Mouse (Mus musculus): Measurements from ENCODE around the gene Caskin1. TPM values are rescaled to one million over a fixed set of nuclear protein-coding genes. Genes with fewer than 3 reads are reported as not detected.
A peak's percentile ranks its signal among the peaks of the same experiment; 100 is the strongest.

The Caskin1 gene
- polyA plus RNA-seq, 1 experiment, result 0.34 TPM

DNA sequence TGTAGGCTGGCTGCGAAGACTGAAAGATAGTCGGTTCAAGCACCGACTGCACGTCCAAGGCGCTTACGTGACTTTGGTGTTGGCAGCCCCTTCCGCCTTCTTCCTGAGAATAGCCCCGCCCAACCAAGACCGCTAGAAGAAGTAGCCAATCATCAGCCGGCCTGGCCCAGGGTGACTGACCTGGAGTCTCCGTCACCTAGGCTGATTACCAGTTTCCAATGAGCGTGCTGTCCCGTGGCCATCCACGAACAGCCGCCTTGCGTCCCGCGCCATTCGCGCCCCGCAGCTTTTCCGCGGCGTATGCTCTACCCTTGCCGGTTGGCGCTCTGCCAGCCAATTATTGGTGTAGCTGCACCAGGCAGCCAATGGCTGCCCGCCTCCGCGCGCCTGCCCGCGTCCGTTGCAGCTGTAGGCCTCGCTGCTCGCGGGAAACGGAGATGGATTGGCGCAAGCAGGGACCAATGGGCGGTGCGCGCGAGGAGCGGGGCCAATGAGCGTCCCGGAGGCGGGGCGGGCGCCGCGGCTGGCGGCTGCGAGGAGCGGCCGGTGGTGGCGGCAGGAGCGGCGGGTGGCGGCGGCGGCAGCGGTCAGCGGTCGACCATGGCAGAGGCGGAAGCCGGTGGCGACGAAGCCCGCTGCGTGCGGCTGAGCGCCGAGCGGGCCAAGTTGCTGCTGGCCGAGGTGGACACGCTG, 18.3 kb upstream of the Caskin1 start, which contains the start of the genes E4f1 and Pgp:
Gene E4f1, minus strand, starts transcription at position 404 of the 693 bp plus-strand sequence.
Gene Pgp, plus strand, starts transcription at position 483 of the 693 bp plus-strand sequence.
- Histone ChIP-seq H3K27ac (ENCODE audit: insufficient read depth, low read depth, low read length) (peak within 1 kb of the TSS; percentile 69), H3K4me1 (ENCODE audit: control insufficient read depth, insufficient read depth, low read length) (peaks cover 14% of the 10 kb centered on the region), H3K4me3 (ENCODE audit: insufficient read depth, low read length) (peak within 1 kb of the TSS; percentile 78)
- no peak for TF ChIP-seq CTCF (IDR thresholded peaks at IDR 0.05; ENCODE audit: low read depth, low read length)
- no peak for TF ChIP-seq POLR2A (IDR thresholded peaks at IDR 0.05; ENCODE audit: borderline replicate concordance, low read depth, low read length)

DNA sequence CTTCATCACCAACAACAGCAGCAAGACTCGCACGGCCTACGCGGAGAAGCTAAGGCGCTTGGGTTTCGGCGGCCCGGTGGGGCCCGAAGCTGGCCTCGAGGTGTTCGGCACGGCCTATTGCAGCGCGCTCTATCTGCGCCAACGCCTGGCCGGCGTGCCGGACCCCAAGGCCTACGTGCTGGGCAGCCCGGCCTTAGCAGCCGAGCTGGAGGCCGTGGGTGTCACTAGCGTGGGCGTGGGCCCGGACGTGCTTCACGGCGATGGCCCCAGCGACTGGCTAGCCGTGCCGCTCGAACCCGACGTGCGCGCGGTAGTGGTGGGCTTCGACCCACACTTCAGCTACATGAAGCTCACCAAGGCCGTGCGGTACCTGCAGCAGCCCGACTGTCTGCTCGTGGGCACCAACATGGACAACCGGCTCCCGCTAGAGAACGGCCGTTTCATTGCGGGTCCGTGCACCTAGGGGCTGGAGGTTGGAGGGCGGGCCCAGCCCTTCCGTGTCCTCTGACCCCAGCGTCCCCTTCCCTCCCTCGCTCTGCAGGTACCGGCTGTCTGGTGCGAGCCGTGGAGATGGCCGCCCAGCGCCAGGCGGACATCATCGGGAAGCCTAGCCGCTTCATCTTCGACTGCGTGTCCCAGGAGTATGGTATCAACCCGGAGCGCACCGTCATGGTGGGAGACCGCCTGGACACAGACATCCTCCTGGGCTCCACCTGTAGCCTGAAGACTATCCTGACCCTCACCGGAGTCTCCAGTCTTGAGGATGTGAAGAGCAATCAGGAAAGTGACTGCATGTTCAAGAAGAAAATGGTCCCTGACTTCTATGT, 17.5 kb upstream of the Caskin1 start:
- Histone ChIP-seq H3K4me1 (ENCODE audit: control insufficient read depth, insufficient read depth, low read length) (peaks cover 14% of the 10 kb centered on the region), H3K27ac (ENCODE audit: insufficient read depth, low read depth, low read length) (peak overlapping the region; percentile 22; the same call in 1 of the 2 replicates), H3K4me3 (ENCODE audit: insufficient read depth, low read length) (peak overlapping the region; percentile 78)
- TF ChIP-seq POLR2A (IDR thresholded peaks at IDR 0.05; ENCODE audit: borderline replicate concordance, low read depth, low read length), result no peak

DNA sequence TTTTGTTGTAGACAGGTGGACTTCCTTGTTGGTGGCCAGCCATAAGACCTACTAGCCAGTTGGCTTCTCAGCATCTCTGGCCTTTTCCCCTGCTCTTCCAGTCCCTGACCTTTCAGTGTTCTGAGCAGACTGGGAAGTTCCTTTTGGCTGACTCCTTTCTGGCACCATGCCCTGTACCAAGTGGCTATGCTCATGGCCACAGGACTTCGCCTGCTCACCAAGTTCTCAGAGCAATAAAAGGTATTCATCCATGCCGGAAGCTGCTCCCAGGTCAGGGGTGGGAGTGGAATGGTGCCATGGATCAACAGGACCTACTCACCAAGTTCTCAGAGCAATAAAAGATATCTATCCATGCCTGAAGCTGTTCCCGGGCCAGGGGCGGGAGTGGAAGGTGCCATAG, 15.9 kb upstream of the Caskin1 start:
- no peak overlapping the region for H3K27ac ChIP-seq (ENCODE audit: insufficient read depth, low read depth, low read length)

DNA sequence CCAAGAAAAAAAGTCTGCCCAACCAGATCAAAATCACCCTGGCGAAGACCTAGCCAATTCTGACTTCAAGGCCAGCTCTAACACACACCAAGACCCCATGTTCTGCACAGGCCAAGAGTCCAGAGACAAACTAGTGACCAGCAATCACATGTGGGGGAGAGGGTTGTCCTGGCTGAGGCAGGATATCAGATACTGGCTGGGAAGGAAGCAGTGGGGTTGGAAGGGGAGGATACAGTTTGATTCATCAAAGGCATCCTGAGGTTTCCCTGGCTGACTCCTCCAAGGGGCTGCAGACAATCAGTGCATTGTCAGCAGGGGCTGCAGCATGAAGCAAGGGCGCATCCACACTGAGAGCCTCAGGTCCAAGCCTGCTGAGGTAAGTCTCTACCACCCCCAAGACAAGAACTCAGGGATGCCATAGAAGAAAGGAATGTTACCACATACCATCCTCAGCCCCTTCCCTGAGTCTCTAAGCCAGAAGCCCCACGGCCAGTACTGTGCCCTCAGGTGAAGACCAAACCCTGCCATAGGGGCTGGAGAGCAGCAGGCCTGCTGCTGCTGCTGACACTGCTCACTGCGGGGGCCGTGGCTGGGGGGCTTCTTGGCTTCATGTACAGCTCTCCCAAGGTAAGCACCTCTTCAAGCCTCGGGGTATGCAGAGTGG, 14.7 kb upstream of the Caskin1 start, which contains the start of gene Bricd5:
Gene Bricd5, plus strand, starts transcription at position 273 of the 664 bp plus-strand sequence.
- no peak within 1 kb of the TSS for H3K4me3 ChIP-seq (ENCODE audit: insufficient read depth, low read length)
- H3K27ac ChIP-seq (ENCODE audit: insufficient read depth, low read depth, low read length), result no peak within 1 kb of the TSS
- no peak for TF ChIP-seq CTCF (IDR thresholded peaks at IDR 0.05; ENCODE audit: low read depth, low read length)
- no peak for TF ChIP-seq POLR2A (IDR thresholded peaks at IDR 0.05; ENCODE audit: borderline replicate concordance, low read depth, low read length)
- peaks cover 23% of the 10 kb centered on the region for H3K4me1 ChIP-seq (ENCODE audit: control insufficient read depth, insufficient read depth, low read length)

More for the DNA sequence above, 15.9 kb upstream of the Caskin1 start:
- Histone ChIP-seq H3K4me1 (ENCODE audit: control insufficient read depth, insufficient read depth, low read length) (peaks cover 15% of the 10 kb centered on the region), H3K4me3 (ENCODE audit: insufficient read depth, low read length) (no peak overlapping the region)
- TF ChIP-seq CTCF (IDR thresholded peaks at IDR 0.05; ENCODE audit: low read depth, low read length) (no peak), POLR2A (IDR thresholded peaks at IDR 0.05; ENCODE audit: borderline replicate concordance, low read depth, low read length) (no peak)

DNA sequence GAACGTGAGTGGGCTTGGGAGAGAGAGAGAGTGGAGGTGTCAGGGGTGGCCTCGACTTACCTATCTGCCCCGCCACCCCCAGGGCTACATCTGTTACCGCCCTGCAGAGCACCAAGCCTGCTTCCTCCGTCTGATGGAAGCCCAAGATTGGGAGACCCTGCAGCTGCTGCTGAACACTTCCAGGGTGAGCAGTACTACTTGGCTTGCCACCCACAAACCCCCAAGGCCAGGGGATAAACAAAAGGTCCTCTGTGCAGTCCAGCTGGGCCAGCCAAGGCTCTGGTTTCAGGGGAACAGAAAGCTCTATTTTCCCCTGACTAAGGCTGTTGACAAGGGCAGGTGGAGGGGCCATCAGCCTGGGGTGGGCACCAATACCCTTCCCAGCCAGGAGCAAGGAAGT, 13.8 kb upstream of the Caskin1 start:
- no peak for TF ChIP-seq CTCF (IDR thresholded peaks at IDR 0.05; ENCODE audit: low read depth, low read length)
- no peak for TF ChIP-seq POLR2A (IDR thresholded peaks at IDR 0.05; ENCODE audit: borderline replicate concordance, low read depth, low read length)
- Histone ChIP-seq H3K4me3 (ENCODE audit: insufficient read depth, low read length) (no peak overlapping the region), H3K27ac (ENCODE audit: insufficient read depth, low read depth, low read length) (no peak overlapping the region), H3K4me1 (ENCODE audit: control insufficient read depth, insufficient read depth, low read length) (peaks cover 23% of the 10 kb centered on the region)

DNA sequence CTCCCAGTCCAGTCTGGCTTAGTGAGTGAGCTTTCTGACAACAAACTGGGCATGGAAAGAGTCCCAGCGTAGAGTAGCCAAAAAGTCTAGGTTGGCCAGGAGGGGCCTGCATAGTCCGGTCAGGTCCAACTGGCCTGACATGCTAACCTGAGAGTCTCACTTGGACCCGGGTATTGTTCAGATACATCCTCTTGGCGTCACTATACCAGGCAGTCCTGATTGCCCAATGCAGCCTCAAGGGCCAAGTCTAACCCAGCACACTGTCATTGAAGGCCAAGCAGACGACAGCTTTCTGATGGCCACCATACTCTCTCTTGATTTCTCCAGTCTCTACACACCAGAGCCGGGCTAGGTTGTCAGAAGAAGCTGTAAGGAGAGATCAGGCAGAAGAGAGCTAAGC, 12.8 kb upstream of the Caskin1 start:
- no peak overlapping the region for H3K27ac ChIP-seq (ENCODE audit: insufficient read depth, low read depth, low read length)
- TF ChIP-seq POLR2A (IDR thresholded peaks at IDR 0.05; ENCODE audit: borderline replicate concordance, low read depth, low read length) (no peak), CTCF (IDR thresholded peaks at IDR 0.05; ENCODE audit: low read depth, low read length) (no peak)
- no peak overlapping the region for H3K4me3 ChIP-seq (ENCODE audit: insufficient read depth, low read length)
- peaks cover 32% of the 10 kb centered on the region for H3K4me1 ChIP-seq (ENCODE audit: control insufficient read depth, insufficient read depth, low read length)

DNA sequence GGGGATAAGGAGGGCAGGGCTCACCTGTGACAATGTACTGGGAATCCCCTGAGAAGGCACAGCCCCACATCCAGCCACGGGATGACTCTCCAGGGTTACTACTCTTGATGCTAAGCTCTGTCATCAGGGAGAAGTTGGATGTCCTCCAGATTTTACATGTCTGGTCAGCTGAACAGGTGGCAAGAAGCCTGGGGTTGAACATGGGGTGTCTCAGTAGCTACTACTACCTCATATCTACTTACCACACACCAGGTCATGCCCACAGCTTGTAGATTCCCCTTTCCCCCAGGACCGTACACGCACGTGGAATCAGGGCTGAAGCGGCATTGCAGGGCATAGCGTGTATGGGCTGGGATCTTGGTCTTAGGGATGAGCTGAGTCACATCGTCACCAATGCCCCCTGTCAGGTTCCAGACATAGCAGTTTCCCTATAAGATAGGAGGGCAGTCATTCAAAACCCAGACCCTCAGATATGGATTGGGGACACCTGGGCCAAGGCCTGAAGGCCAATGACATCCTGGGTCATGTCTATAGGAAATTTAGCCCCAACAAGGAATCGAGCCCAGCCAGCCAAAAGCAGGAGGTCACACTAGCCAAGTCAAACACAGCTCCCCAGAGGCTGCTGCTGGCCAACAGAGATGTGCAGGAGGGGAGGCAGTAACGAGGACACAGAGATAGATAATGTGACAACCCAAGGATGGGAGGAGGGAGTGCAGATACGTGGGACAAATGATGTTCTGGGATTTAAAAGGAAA, 12.2 kb upstream of the Caskin1 start:
- Histone ChIP-seq H3K4me1 (ENCODE audit: control insufficient read depth, insufficient read depth, low read length) (peaks cover 33% of the 10 kb centered on the region), H3K27ac (ENCODE audit: insufficient read depth, low read depth, low read length) (no peak overlapping the region), H3K4me3 (ENCODE audit: insufficient read depth, low read length) (no peak overlapping the region)
- no peak for TF ChIP-seq CTCF (IDR thresholded peaks at IDR 0.05; ENCODE audit: low read depth, low read length)
- no peak for TF ChIP-seq POLR2A (IDR thresholded peaks at IDR 0.05; ENCODE audit: borderline replicate concordance, low read depth, low read length)

DNA sequence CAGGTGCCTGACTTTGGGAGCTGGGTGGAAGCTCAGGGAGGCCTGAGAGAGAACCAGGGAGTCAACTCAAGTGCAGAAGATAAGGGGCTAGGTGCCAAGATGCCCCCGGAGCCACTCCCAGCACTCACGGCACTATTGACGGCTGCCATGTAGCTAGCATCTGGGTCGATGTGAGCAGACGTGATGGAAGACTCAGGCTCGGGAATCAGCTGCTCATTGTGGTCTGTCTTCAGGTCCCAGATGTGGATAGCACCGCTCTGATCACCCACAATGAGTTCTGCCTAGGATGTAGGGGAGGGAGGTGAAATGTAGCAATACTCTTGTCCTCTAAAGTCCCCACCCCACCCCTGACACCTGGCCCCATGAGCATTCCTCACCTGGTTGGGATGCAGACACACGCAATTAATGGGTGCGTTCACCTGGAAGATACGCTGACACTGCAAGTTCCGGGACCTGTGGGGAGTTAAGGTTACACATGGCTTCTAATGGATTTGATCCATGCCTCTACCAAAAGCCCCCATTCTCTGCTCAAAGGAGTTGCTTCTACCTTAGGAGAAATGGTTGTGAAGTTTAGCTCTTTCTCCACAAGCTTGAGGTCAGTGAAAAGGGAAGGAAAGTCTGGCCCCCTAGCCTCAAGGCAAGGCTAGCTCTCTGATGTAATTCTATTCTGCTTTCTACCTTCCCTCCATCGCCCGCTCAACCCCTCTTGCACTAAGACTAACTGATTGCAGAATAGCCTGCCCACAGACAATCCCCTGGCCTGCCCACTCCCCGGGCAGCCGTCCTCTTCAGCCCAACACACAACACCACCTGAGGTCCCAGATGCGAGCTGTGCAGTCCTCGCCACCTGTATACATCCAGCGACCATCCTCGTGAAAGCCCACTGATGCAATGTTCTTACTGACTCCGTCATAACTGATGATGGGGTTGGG, 11.1 kb upstream of the Caskin1 start:
- Histone ChIP-seq H3K4me1 (ENCODE audit: control insufficient read depth, insufficient read depth, low read length) (peaks cover 25% of the 10 kb centered on the region), H3K4me3 (ENCODE audit: insufficient read depth, low read length) (no peak overlapping the region), H3K27ac (ENCODE audit: insufficient read depth, low read depth, low read length) (no peak overlapping the region)
- TF ChIP-seq CTCF (IDR thresholded peaks at IDR 0.05; ENCODE audit: low read depth, low read length) (no peak), POLR2A (IDR thresholded peaks at IDR 0.05; ENCODE audit: borderline replicate concordance, low read depth, low read length) (no peak)

All from bone marrow macrophage, adult 2 months (primary cell).